Comparison of ENCODE assay signal across 22 mouse cellular contexts in the genomic region with DNA sequence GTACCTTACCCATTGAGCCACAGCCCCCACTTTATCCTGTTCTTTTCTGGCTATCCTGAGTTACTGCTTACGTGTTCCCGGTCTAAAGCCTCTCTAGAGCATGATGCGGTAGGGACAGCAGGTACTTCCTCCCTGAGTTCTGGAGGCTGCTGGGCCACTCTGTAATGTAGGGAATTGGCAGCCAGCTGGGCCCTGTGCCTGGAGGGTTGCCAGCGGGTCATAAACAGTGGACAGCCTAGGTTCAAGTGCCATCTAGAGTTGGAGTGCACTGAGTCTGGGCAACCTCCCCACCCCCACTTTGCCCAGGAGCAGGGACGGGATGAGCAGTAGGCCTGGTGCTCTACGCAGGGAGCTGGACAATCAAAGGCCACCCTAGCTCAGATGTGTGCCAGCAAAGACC.
DNase-seq lines count a peak whose midpoint lies in the region; ATAC-seq and TF ChIP-seq lines count a peak whose summit lies in the region.
"Had no signal": no experiment of that assay in that cellular context is flagged by ENCODE, and none has a peak within 500 bp of the region (broad histone marks: within the 10 kb centered on the region; RNA-seq: fewer than 3 reads in every experiment).

No protein-coding gene starts in this region.

- peaks cover 37% of the 10 kb centered on the region for H3K4me1 ChIP-seq in liver, embryonic 11.5 days (replicated peaks; ENCODE audit: control insufficient read depth, insufficient read depth, low read length)
- peaks cover 6% of the 10 kb centered on the region; the same call in 1 of the 2 replicates for H3K4me1 ChIP-seq in liver, postnatal 0 days (ENCODE audit: insufficient read depth)
- 0 out of 2 replicates have a peak, but pooled peaks cover 2% of the 10 kb centered on the region for H3K4me1 ChIP-seq in midbrain, embryonic 16.5 days (ENCODE audit: control insufficient read depth, insufficient read depth, low read length)

- no peak for DNase-seq in liver, embryonic 11.5 days (ENCODE audit: low spot score)
- no peak for DNase-seq in liver, postnatal 0 days
- DNase-seq in lung, adult 18-20 months: peak; percentile 38 to 50
- DNase-seq in lung, postnatal 10 days: peak; percentile 32
- DNase-seq in cerebellum, adult 9-11 months: no peak
- no peak for DNase-seq in Muller cell, postnatal 12 days (ENCODE audit: inconsistent ontology term)
- DNase-seq: adrenal gland, postnatal 14 days; B cell, adult 2 months; cerebellum, adult 8-10 months; gastrocnemius, postnatal 36 days; heart, adult 2 months; heart, postnatal 36 days; kidney, adult 2 months; thymus, adult 2 months had no signal

- TF ChIP-seq CTCF in liver, postnatal 0 days (IDR thresholded peaks at IDR 0.05; ENCODE audit: low read depth): no peak

- H3K4me2 ChIP-seq in liver, embryonic 11.5 days: no peak overlapping the region
- H3K4me2 ChIP-seq in liver, postnatal 0 days (ENCODE audit: low read depth, low read length): no peak overlapping the region
- H3K4me2 ChIP-seq in midbrain, embryonic 16.5 days (ENCODE audit: low read length): no peak overlapping the region
- H3K4me2 ChIP-seq: hindbrain, embryonic 14.5 days; midbrain, embryonic 11.5 days had no signal

- no peak for ATAC-seq in liver, embryonic 11.5 days (replicated peaks; ENCODE audit: low FRiP score)
- no peak for ATAC-seq in liver, postnatal 0 days
- no peak for ATAC-seq in midbrain, embryonic 16.5 days
- ATAC-seq: forebrain, embryonic 16.5 days had no signal

- peak overlapping the region; percentile 73; the same call in 1 of the 2 replicates for H3K27ac ChIP-seq in liver, embryonic 11.5 days (ENCODE audit: low read depth, low read length)
- no peak overlapping the region for H3K27ac ChIP-seq in liver, postnatal 0 days (ENCODE audit: low read depth)
- no peak overlapping the region for H3K27ac ChIP-seq in midbrain, embryonic 16.5 days (ENCODE audit: low read length)
- H3K27ac ChIP-seq: forebrain, embryonic 10.5 days; heart, adult 2 months; hindbrain, embryonic 14.5 days; kidney, postnatal 0 days had no signal

- 92% methylated on average over 6 of the region's 6 CpGs for WGBS in liver, embryonic 11.5 days
- 84% methylated on average over 6 of the region's 6 CpGs for WGBS in liver, postnatal 0 days (ENCODE audit: insufficient replicate concordance)
- WGBS in midbrain, embryonic 16.5 days: 91% methylated on average over 6 of the region's 6 CpGs

- TF ChIP-seq EP300 in liver, postnatal 0 days (IDR thresholded peaks at IDR 0.05; ENCODE audit: low read depth): no peak

- no peaks in the 10 kb centered on the region for H3K36me3 ChIP-seq in liver, embryonic 11.5 days (ENCODE audit: control insufficient read depth, insufficient read depth, low read length)
- H3K36me3 ChIP-seq in liver, postnatal 0 days (replicated peaks; ENCODE audit: insufficient read depth, low read length): no peaks in the 10 kb centered on the region
- no peaks in the 10 kb centered on the region for H3K36me3 ChIP-seq in midbrain, embryonic 16.5 days (ENCODE audit: control insufficient read depth, insufficient read depth, low read length)
- H3K36me3 ChIP-seq: forebrain, embryonic 10.5 days; G1E; limb, embryonic 10.5 days had no signal

- H3K4me3 ChIP-seq in liver, embryonic 11.5 days (ENCODE audit: low read depth, low read length): no peak overlapping the region
- no peak overlapping the region for H3K4me3 ChIP-seq in liver, postnatal 0 days (ENCODE audit: low read depth, low read length)
- H3K4me3 ChIP-seq in midbrain, embryonic 16.5 days (ENCODE audit: low read depth, low read length): no peak overlapping the region
- H3K4me3 ChIP-seq: forebrain, embryonic 10.5 days; heart, adult 2 months; limb, embryonic 10.5 days had no signal

- no peaks in the 10 kb centered on the region for H3K27me3 ChIP-seq in liver, embryonic 11.5 days (replicated peaks; ENCODE audit: control insufficient read depth, insufficient read depth, low read length)
- no peaks in the 10 kb centered on the region for H3K27me3 ChIP-seq in liver, postnatal 0 days (ENCODE audit: insufficient read depth, low read length)
- H3K27me3 ChIP-seq in midbrain, embryonic 16.5 days (ENCODE audit: control insufficient read depth, insufficient read depth, low read depth, low read length): no peaks in the 10 kb centered on the region

- no peak overlapping the region; the same call in 1 of the 2 replicates for H3K9ac ChIP-seq in liver, embryonic 11.5 days (ENCODE audit: low read depth, low read length)
- H3K9ac ChIP-seq in liver, postnatal 0 days (replicated peaks): no peak overlapping the region
- no peak overlapping the region for H3K9ac ChIP-seq in midbrain, embryonic 16.5 days (ENCODE audit: low read depth, low read length)
- H3K9ac ChIP-seq: hindbrain, embryonic 14.5 days had no signal

- no peaks in the 10 kb centered on the region; the same call in 1 of the 2 replicates for H3K9me3 ChIP-seq in liver, embryonic 11.5 days (ENCODE audit: control insufficient read depth, low read length)
- no peaks in the 10 kb centered on the region for H3K9me3 ChIP-seq in liver, postnatal 0 days (ENCODE audit: low read length)
- no peaks in the 10 kb centered on the region for H3K9me3 ChIP-seq in midbrain, embryonic 16.5 days (replicated peaks; ENCODE audit: control insufficient read depth, low read length, poor library complexity, severe bottlenecking)
- H3K9me3 ChIP-seq: forebrain, embryonic 10.5 days; G1E; limb, embryonic 10.5 days had no signal

Comparison
In these comparisons a context has a peak if more than half of its experiments do, and no peak if none do; other contexts are left out.
1. DNase-seq: peak in lung, adult 18-20 months (2 of 2) and lung, postnatal 10 days (single experiment); none in liver, embryonic 11.5 days (single experiment), liver, postnatal 0 days (single experiment), cerebellum, adult 9-11 months (single experiment) and Muller cell, postnatal 12 days (single experiment).